Mouse (Mus musculus) forebrain, embryonic 12.5 days (tissue): ENCODE measurements around the gene Clba1. TPM values are rescaled to one million over a fixed set of nuclear protein-coding genes. Genes with fewer than 3 reads are reported as not detected.
"Not testable (repeated sequence)": the region's sequence is repeated elsewhere in the genome, so short reads cannot be mapped to it uniquely, and the experiment has no call there.

Experiments used
- ATAC-seq: fragments of 200-750 bp; cut with Nextera tagmentation; 2 replicates; pipeline ENCODE4 v1.8.0; 2017; ENCODE audit warnings: moderate TSS enrichment; ENCODE audit not compliant: low FRiP score
- H3K27ac ChIP-seq: fragments of 300-500 bp; sonication (generic); 2 replicates; pipeline ENCODE4 v1.5.1; 2016; ENCODE audit warnings: mild to moderate bottlenecking
- H3K27me3 ChIP-seq: fragments of 300-500 bp; sonication (generic); 2 replicates; pipeline ENCODE4 v1.6.1; 2016; ENCODE audit warnings: mild to moderate bottlenecking
- H3K36me3 ChIP-seq: fragments of 300-500 bp; sonication (generic); replicated peaks from 2 replicates; pipeline ENCODE4 v1.6.1; 2016; ENCODE audit warnings: mild to moderate bottlenecking
- H3K4me1 ChIP-seq: fragments of 300-500 bp; sonication (generic); 2 replicates; pipeline ENCODE4 v1.6.1; 2016
- H3K4me2 ChIP-seq: fragments of 300-500 bp; sonication (generic); 2 replicates; pipeline ENCODE4 v1.6.1; 2016; ENCODE audit warnings: mild to moderate bottlenecking, moderate library complexity
- H3K4me3 ChIP-seq: fragments of 300-500 bp; sonication (generic); replicated peaks from 2 replicates; pipeline ENCODE4 v1.5.1; 2016; ENCODE audit warnings: mild to moderate bottlenecking
- H3K9ac ChIP-seq: fragments of 300-500 bp; sonication (generic); 2 replicates; pipeline ENCODE4 v1.6.1; 2016; ENCODE audit warnings: mild to moderate bottlenecking
- H3K9me3 ChIP-seq: fragments of 300-500 bp; sonication (generic); 2 replicates; pipeline ENCODE4 v1.6.1; 2016
- WGBS: fragments of 180-500 bp; shearing (Covaris S2); methylation state at CpG from one replicate; pipeline ENCODE4 v1.1.7; 2016; 5-methylcytosine and 5-hydroxymethylcytosine counted together
- polyA plus RNA-seq: library from polyadenylated mRNA; unstranded; fragments of >200 nt; fragmentation: Nextera tagmentation; extraction: Ambion mirVana; gene quantifications from 2 replicates; pipeline ENCODE4 v1.2.1, GENCODE M21; 2016

The Clba1 gene
- polyA plus RNA-seq, 1 experiment from 2014 or later, result 13.7 TPM

DNA sequence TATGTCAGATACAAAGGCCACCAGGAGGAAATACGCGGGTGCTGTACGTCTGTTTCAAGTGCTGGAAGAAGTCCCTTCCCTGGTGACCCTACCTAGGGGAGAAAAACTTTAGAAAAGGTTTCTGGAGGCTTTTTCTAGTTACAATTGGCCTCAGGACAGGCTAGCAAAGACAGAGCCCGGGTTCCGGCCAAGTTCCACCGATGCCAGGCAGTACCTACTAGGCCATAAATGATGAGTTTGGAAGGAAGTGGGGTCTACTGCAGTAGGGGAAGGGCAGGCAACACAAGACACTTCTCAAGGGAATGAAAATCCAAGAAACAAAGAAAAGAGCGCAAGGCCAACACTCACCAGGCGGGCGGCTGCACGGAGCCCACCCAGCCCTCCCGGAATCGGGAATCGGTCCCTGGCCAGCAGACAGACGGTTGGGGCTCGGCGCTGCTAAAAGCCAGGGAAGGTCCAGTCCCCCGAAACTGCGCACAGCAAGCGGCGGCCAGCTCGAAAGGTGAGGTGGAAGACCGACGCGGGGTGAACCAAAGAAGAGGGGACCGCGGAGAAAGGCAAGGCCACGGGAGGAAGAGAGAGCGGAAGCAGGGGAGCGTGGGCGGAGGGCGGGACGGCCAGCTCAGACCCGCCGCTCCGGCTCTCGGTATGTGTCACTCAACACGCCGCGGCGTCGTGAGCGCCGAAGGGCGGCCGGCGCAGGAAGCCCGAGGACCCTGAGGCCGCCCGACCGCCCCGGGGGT is 19.9 kb downstream of the Clba1 start:
- WGBS, result under 1% methylated on average over 51 of the region's 51 CpGs
- Histone ChIP-seq H3K27me3 (no peaks in the 10 kb centered on the region), H3K9me3 (no peaks in the 10 kb centered on the region), H3K4me3 (peak overlapping the region; percentile 95), H3K4me2 (peak overlapping the region; percentile 88), H3K27ac (peak overlapping the region; percentile 96), H3K4me1 (peaks cover 55% of the 10 kb centered on the region), H3K9ac (peak overlapping the region; percentile 99), H3K36me3 (peaks cover 56% of the 10 kb centered on the region)
- ATAC-seq, result peak; percentile 81

DNA sequence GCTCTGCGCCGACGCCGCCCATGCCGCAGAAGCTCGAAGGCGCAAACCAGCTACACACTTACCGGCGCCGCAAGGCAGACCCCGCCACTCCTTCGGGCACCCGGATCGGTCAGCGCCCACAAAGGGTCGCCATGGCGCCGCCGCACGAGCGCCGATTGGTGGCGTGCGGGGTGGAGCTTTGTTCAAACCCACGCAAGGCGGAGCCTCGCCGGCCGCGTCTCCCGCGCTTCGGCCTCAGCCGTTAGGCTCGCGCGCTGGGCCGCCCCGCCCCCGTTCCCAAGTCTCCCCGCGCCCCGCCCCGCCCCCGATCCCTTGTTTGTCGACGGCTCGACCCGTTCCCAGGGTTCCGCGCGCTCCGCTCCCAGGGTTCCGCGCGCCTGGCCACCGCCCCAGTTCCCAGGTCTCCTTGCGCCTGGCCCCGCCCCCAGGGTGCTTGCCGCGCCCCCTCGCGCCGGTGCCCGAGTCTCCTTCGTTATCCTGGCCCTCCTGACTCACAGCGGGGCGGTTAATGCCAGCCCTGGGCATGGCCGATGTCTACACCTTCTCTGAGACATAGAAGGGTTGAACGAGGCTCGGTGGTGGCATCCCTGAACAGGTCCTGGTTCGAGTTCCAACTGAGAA is 20.6 kb downstream of the Clba1 start, which contains the start of gene Cdca4:
Cdca4 (minus strand) TSS at position 180 of the 621 bp plus-strand sequence.
- Histone ChIP-seq H3K27me3 (no peaks in the 10 kb centered on the region), H3K4me3 (peak within 1 kb of the TSS; percentile 95), H3K9ac (peak within 1 kb of the TSS; percentile 99), H3K9me3 (no peaks in the 10 kb centered on the region), H3K27ac (peak within 1 kb of the TSS; percentile 96), H3K4me1 (peaks cover 49% of the 10 kb centered on the region), H3K36me3 (peaks cover 50% of the 10 kb centered on the region), H3K4me2 (peak within 1 kb of the TSS; percentile 88)
- under 1% methylated on average over 64 of the region's 72 CpGs for WGBS
- peak; percentile 97 for ATAC-seq

DNA sequence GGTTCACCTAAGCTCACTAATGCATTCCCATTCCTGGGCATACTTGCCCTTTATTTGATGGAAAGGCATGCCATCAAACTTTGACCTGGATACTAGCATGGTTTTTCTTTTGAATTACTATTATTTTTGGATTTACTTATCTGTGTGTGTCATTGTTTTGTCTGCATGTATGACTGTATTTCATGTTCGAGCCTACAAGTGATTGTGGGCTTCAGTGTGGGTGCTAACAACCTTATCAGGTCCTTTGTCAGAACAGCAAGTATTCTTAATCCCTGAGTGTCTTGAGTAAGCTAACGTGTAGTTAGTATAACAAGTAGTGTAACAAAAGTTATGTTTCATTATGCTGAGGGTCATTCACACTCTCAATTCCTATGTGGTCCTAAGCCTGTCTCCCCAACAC is 21.4 kb downstream of the Clba1 start:
- H3K9me3 ChIP-seq, result no peaks in the 10 kb centered on the region
- peak overlapping the region; percentile 95 for H3K4me3 ChIP-seq
- peak overlapping the region; percentile 71 for H3K27ac ChIP-seq
- peaks cover 41% of the 10 kb centered on the region for H3K4me1 ChIP-seq
- peaks cover 42% of the 10 kb centered on the region for H3K36me3 ChIP-seq
- peak overlapping the region; percentile 81 for H3K4me2 ChIP-seq
- 34% methylated on average over 2 of the region's 2 CpGs for WGBS
- peak; percentile 2; the same call in 1 of the 2 replicates for ATAC-seq
- no peaks in the 10 kb centered on the region for H3K27me3 ChIP-seq
- H3K9ac ChIP-seq, result peak overlapping the region; percentile 70

DNA sequence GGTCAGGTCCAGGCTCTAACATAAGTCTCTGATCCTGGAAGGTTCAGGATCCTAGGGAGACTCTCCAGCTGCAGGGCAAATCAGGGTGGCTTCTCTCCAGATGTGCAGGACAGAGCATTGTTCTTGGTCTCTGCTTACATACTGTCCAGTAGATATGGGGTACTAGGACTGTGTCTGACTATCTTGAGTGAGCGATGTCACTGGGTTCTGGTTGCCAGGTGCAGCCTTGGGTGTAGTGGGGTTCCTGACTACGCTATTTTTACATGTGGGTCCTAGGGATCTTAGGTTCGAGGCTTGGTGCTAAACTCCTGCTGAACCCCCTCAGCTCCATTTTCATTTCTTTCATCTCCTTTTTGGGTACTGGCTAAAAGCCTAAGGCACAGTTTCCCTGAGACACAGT is 21.8 kb downstream of the Clba1 start:
- Histone ChIP-seq H3K27me3 (no peaks in the 10 kb centered on the region), H3K9ac (peak overlapping the region; percentile 70), H3K4me1 (peaks cover 38% of the 10 kb centered on the region), H3K9me3 (no peaks in the 10 kb centered on the region), H3K36me3 (peaks cover 39% of the 10 kb centered on the region), H3K4me3 (peak overlapping the region; percentile 95), H3K4me2 (peak overlapping the region; percentile 81), H3K27ac (no peak overlapping the region)
- no peak for ATAC-seq
- 80% methylated on average over 3 of the region's 3 CpGs for WGBS

DNA sequence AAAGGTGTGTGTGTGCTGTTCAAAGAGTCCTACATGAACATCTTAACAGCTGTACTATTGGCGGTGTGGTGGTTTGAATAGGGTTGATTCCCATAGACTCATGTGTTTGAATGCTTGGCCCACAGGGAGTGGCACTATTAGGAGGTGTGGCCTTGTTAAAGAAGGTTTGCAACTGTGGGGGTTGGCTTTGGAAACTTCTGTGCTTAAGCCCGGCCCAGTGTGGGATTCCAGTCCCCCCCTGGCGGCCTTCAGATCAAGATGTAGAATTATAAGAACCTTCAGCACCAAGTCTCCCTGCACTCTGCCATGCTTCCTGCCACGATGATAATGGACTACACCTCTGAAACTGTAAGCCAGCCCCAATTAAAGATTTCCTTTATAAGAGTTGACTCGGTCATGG is 23.7 kb downstream of the Clba1 start:
- Histone ChIP-seq H3K9ac (no peak overlapping the region), H3K27me3 (no peaks in the 10 kb centered on the region), H3K9me3 (no peaks in the 10 kb centered on the region), H3K4me3 (no peak overlapping the region), H3K4me1 (peaks cover 19% of the 10 kb centered on the region), H3K27ac (no peak overlapping the region), H3K36me3 (peaks cover 22% of the 10 kb centered on the region), H3K4me2 (no peak overlapping the region)
- WGBS, result 93% methylated on average over 5 of the region's 5 CpGs
- no peak for ATAC-seq

DNA sequence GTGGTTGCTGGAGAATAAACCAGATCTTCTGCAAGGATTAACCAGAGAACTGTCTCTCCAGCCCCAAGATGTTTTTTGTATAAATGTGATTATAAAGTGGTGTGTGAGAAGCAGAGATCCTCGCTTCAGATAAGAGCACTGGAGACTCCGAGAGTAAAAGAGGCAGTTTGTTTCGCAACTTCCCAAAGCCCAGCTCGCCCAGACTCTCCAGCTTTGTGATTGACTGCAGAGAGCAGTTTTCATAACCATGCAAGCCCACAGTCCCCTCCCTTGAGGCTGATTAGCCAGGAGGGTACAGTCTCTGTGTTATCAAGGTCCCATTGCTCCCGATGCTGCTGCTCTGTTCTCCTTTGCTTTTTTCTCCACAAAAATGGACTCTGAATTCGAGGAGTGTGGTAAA is 24.8 kb downstream of the Clba1 start:
- H3K36me3 ChIP-seq, result peaks cover 18% of the 10 kb centered on the region
- no peaks in the 10 kb centered on the region for H3K27me3 ChIP-seq
- no peak overlapping the region for H3K27ac ChIP-seq
- peaks cover 12% of the 10 kb centered on the region for H3K4me1 ChIP-seq
- 90% methylated on average over 6 of the region's 6 CpGs for WGBS
- no peak for ATAC-seq
- H3K4me2 ChIP-seq, result no peak overlapping the region
- H3K4me3 ChIP-seq, result no peak overlapping the region
- H3K9me3 ChIP-seq, result no peaks in the 10 kb centered on the region
- H3K9ac ChIP-seq, result no peak overlapping the region

DNA sequence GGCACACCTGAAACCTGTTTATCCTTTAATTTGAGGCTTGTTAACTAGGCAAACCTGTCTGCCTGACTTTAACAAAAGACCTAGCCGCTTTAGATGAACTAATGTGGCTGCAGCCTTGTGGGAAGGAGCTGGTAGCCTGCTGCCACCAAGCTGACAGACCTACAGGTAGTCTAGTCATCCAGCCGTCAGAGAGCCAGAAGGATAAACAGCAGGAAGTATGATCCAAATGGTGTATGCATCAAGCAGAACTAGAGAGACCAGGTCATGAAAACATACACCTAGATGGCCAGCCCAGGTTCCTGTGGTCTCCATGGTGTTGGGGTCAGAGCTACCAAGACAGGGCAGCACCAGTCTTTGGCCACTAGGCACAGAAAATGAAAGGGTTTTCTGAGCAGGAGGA is 26.3 kb downstream of the Clba1 start:
- H3K9ac ChIP-seq, result no peak overlapping the region
- H3K36me3 ChIP-seq, result peaks cover 18% of the 10 kb centered on the region
- no peaks in the 10 kb centered on the region for H3K9me3 ChIP-seq
- H3K4me3 ChIP-seq, result no peak overlapping the region
- WGBS, result 78% methylated on average over 2 of the region's 2 CpGs
- H3K27me3 ChIP-seq, result no peaks in the 10 kb centered on the region
- no peak overlapping the region for H3K4me2 ChIP-seq
- peaks cover 11% of the 10 kb centered on the region for H3K4me1 ChIP-seq
- no peak overlapping the region for H3K27ac ChIP-seq
- ATAC-seq, result no peak

DNA sequence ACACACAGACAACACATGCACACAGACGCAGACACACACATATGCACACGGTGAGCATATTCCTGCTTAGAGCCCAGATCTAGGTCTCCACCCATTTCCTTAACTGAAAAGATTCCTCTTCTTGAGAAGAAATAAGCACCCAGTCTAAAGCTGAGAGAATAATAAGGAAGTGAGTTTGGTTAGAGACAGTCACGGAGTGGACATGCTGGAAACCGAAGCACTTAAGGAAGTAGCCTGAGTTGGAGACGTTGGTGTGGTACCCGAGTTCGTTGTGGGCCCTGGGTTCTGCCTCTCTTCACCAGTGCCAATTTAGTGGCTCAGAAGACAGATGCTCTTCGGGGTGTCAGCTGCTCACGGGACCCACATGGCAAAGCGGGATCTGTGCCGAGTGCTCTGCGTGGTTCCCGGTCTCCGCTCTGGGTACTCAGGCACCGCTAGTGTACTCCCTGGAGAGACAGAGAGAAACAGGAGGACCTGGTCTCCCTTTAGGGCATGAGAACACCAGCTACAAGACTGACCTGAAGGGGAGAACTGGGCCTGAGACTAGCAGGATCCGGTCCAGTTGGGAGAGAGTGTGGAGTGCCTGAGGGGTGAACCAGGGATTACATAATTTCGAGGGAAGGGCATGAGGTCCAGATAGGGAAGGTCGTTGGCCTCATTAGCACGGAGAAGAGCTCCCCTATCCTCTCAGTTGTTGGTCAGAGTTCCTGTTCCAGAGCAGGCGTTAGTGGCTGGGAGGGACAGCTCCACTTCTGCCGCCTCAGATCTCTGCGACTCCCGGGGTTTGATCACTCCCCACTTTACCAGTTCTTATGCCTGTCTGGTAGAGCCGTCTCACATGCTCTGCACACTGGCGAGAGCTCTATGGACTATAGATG is 31.7 kb downstream of the Clba1 start:
- no peaks in the 10 kb centered on the region for H3K36me3 ChIP-seq
- H3K4me1 ChIP-seq, result no peaks in the 10 kb centered on the region
- no peak overlapping the region for H3K4me2 ChIP-seq
- no peak for ATAC-seq
- 84% methylated on average over 25 of the region's 25 CpGs for WGBS
- H3K27me3 ChIP-seq, result no peaks in the 10 kb centered on the region
- no peak overlapping the region for H3K4me3 ChIP-seq
- H3K9ac ChIP-seq, result no peak overlapping the region
- no peak overlapping the region for H3K27ac ChIP-seq
- no peaks in the 10 kb centered on the region for H3K9me3 ChIP-seq

DNA sequence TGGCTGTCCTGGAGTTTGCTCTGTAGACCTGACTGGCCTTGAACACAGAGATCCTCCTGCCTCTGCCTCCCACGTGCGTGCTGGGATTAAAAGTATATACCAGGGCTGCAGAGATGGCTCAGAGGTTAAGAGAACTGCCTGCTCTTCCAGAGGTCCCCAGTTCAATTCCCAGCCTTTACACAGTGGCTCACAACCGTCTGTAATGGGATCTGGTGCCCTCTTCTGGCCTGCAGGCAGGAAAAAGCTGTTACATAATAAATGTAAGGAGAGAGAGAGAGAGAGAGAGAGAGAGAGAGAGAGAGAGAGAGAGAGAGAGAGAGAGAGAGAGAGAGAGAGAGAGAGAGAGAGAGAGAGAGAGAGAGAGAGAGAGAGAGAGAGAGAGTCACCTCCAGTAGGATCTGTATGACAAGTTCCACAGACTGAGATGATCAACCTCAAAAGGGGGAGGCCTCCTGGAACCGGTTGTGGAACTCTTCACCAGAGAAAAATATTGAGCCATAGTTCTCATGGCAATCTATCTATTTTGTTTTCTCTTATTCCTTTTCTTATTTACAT is 32.7 kb downstream of the Clba1 start:
- not testable (repeated sequence) for ATAC-seq, H3K36me3 ChIP-seq, H3K27ac ChIP-seq, H3K4me1 ChIP-seq, H3K4me2 ChIP-seq, H3K27me3 ChIP-seq, H3K9ac ChIP-seq, H3K9me3 ChIP-seq, H3K4me3 ChIP-seq
- WGBS, result 61% methylated on average over 4 of the region's 4 CpGs

DNA sequence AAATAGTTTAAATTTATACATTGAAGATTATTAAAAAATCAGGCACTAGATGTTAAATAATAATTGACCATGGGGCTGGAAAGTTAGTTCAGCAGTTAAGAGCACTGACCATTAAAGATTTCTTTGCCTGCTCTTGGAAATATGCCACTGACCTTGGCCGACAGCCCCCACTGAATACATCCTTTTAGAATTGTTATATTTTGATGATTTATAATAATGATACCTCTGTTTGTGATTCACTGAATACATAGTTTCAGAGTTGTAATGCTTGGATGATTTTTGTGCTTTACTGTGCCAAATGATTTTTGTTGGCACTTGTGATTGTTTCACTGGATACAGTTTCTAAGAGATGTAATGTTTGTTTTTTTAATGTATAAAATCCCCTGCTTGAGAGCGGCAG is 33.4 kb downstream of the Clba1 start:
- H3K9me3 ChIP-seq, H3K4me1 ChIP-seq, ATAC-seq, H3K27me3 ChIP-seq, H3K27ac ChIP-seq, H3K4me3 ChIP-seq, H3K4me2 ChIP-seq, H3K9ac ChIP-seq, H3K36me3 ChIP-seq: not testable (repeated sequence)
- WGBS, result 91% methylated on average over 2 of the region's 2 CpGs

DNA sequence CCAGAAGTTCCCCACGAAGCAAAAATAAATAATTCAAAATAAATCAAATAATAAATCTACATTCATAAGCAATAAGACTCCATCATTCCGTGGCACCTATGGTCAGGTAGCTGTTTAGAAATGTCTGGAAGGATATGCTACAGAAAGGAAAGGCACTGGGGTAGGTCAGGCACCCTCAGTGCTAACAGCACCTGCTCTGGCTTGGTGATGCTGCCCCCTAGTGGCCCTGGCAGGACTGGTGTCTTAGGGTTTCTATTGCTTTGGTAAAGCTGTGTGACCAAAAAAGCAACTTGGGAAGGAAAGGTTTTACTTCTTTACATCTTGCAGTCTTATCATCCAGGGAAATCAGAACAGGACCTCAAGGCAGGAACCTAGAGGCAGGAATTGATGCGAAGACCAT is 35.1 kb downstream of the Clba1 start:
- Histone ChIP-seq H3K27ac (no peak overlapping the region), H3K4me3 (no peak overlapping the region), H3K4me2 (no peak overlapping the region), H3K4me1 (no peaks in the 10 kb centered on the region), H3K9ac (no peak overlapping the region), H3K9me3 (no peaks in the 10 kb centered on the region), H3K36me3 (no peaks in the 10 kb centered on the region), H3K27me3 (no peaks in the 10 kb centered on the region)
- ATAC-seq, result peak; percentile 67
- 25% methylated on average over 3 of the region's 3 CpGs for WGBS

DNA sequence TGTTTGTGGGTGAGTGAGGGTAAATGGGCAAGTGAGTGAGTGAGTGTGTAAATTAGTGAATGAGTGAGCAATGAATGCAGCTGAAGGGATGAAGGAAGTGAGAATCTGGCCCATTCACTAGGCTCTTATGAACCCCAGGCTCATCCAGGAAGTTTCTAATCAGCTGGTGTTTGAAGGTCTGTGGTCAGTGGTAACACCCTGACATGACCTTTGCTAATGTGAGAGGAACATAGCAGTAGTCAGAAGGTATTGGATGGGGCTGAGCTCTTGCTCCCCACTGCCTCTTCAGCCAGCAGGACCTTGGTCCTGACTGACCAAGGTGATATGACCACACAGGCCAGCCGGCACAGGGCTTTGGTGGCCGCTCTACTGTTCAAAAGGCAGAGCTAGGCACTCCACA is 39.1 kb downstream of the Clba1 start:
- WGBS, result 95% methylated on average over 2 of the region's 2 CpGs

More for the DNA sequence above, 39.1 kb downstream of the Clba1 start:
- Histone ChIP-seq H3K9ac (no peak overlapping the region), H3K4me2 (no peak overlapping the region), H3K4me1 (no peaks in the 10 kb centered on the region), H3K27me3 (no peaks in the 10 kb centered on the region), H3K27ac (no peak overlapping the region), H3K36me3 (no peaks in the 10 kb centered on the region), H3K9me3 (no peaks in the 10 kb centered on the region), H3K4me3 (no peak overlapping the region)
- ATAC-seq, result no peak
